Mouse (Mus musculus) cerebellum, adult 18-20 months (tissue): ENCODE measurements around the gene Vmn1r103.
"Not testable (repeated sequence)": the region's sequence is repeated elsewhere in the genome, so short reads cannot be mapped to it uniquely, and the experiment has no call there.

Experiments used
- DNase-seq, 2 experiments: peaks; one replicate each; pipeline ENCODE4 v3.0.0; 2021

The Vmn1r103 gene

GRCm38 (mm10) chr7:20510434-20510833 lies at the start of gene Vmn1r103:
Gene Vmn1r103 (minus strand): TSS chr7:20510534.
- not testable (repeated sequence) for DNase-seq

- not testable (repeated sequence) for DNase-seq
Measured at GRCm38 (mm10) chr7:20545657-20546056, 35.3 kb upstream of the Vmn1r103 start, which contains the start of gene Gm5726. Gene Gm5726 (minus strand): TSS chr7:20545757.

- DNase-seq, result not testable (repeated sequence)
Measured at GRCm38 (mm10) chr7:20533537-20533936, 23.2 kb upstream of the Vmn1r103 start, which contains the start of gene Vmn1r104. Gene Vmn1r104 (plus strand): TSS chr7:20533837.

- not testable (repeated sequence) for DNase-seq
Measured at GRCm38 (mm10) chr7:20474825-20475224, 35.5 kb downstream of the Vmn1r103 start, which contains the start of gene Gm10670. Gene Gm10670 (minus strand): TSS chr7:20474925.
